Mouse (Mus musculus): Measurements from ENCODE around the gene Olfr566.

Olfr566 gene

GRCm38 (mm10) chr7:102858665-102859064 lies at the start of gene Olfr566:
TSS of gene Olfr566 (minus strand) at chr7:102858765.
- CTCF ChIA-PET, result no interaction called here

DNA sequence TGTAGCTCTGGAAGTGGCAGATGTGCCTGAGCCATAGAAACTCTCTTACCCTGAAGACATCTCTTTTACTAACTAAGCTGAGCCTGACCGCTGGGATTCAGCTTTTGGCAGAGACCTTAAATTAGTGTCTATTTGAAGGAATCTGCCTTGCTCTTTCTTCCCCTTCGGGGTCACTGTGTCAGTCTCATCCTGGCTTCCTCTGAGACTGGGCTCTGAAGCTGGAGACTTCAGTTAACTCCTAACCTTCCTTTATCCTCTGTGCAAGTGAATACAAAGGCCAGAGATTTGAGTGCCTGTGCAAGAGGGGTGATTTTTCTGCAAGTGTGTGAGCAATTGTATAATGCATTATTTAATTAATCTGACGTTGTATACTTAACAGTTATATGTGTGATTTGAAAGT lies 32.2 kb upstream of the Olfr566 start, which contains the start of gene Olfr569:
Olfr569 (minus strand) TSS at position 101 of the 400 bp plus-strand sequence.
- CTCF ChIA-PET, result no interaction called here

GRCm38 (mm10) chr7:102876822-102877221 lies 18.3 kb upstream of the Olfr566 start, which contains the start of gene Olfr568:
TSS of gene Olfr568 (plus strand) at chr7:102877122.
- CTCF ChIA-PET, result no interaction called here

- CTCF ChIA-PET, result no interaction called here
These were observed 2.8 kb downstream of the Olfr566 start for GRCm38 (mm10) chr7:102855807-102856206.

All from spleen, embryonic (tissue).